Mouse (Mus musculus) embryo, embryonic 9.5 days (tissue): Measurements from ENCODE around the gene Olfr209.
A peak's percentile ranks its signal among the peaks of the same experiment; 100 is the strongest.
"Not testable (repeated sequence)": the region's sequence is repeated elsewhere in the genome, so short reads cannot be mapped to it uniquely, and the experiment has no call there.

ENCODE experiments used
- DNase-seq: peaks from one replicate; pipeline ENCODE4 v3.0.0-alpha.2; 2017; ENCODE audit errors: extremely low spot score

Gene Olfr209

DNA sequence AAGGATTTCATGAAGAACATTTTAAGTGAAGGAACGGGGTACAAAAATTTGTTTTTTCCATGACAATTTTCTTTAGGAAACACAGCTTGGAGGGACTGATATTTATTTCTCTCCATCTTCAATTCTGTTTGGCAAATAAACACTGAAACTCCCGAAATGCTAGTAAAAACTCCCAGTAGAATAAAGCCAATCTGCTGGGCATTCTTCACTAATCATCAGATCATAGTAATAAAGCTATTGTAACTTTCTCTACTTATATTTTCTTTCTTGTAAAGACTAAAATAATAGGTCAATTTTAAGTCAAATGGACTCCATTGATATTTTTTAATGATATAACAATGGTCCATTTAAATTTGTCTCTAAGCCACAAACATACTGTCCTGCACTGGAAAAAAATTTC is at the start of gene Olfr209:
Gene Olfr209 (minus strand): TSS at position 101 of the 400 bp plus-strand sequence.
- no peak for DNase-seq

DNA sequence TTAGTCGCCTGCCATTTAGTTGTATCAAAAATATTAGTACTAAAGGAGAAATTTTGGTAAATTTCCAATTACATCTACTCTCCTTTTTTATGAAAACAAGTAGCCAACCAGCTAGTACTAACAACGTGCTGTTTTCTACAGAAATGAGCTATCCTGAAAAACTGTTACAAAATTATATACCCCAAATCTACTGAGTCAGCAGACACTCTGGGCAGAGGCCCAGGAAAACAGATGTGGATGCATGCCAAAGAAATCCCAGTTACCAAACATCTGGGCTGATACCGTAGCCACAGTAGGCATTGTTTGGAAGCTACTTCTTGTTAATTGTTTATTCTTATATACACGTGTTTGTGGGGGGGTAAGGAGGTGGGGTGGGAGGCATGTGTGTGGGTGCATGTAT is 49.7 kb upstream of the Olfr209 start:
- DNase-seq, result no peak

DNA sequence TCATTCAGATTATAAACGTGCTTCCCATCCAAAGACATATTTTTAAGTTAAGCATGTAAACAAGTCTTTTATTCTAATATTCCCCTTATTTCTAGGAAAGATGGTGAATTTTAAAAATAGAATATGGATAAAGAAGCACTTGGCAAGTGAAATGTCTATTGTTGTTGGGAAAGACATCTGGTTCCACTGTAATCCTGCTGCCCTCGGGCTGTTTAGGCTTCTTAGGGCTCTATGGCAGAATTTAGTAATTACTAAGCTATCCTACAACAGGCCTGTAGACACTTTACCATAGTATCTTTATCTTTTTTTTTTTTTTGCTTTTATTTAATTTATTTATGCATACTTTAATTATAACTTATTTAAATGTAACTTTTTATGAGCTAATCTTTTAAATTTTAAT is 46.0 kb upstream of the Olfr209 start:
- DNase-seq, result no peak

DNA sequence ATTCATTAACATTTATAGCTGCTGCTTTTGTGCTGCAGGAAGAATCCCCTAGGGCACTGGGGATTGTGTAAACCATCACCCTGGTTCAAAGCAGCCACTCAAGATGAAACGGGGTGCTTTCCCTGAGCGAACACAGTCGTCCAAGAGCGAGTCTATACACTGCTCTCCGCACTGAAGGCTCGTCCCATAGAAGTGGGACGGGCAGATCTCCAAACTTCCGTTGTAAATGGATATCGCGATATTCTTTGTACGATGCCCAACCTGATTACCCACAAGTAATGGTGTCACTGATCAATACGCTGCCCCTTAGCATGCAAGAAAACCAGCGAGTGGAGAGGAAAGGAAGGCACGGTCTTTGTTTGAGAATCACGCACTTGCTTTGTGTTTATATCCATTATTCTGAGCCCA is 45.6 kb upstream of the Olfr209 start:
- no peak for DNase-seq

DNA sequence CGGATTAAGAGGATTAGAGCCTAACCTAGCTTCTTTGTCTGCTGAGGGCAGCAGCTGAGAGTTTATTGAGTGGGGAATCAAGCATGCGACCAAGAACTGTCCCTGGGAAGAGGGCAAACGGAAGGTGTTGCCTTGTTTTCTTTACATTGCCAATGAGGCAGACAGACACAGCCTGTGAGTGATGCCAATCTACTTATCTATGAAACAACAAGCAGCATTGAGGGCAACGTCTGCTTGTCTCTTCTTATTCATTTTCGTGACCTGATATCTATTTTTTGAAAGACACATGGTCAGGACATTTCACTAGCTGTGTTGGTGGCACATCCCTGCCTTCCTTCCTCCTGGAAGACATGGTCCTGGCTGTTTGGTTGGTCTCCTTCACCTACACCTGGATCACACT is 43.2 kb upstream of the Olfr209 start, which contains the start of gene Gabrr3:
Gene Gabrr3 (plus strand): TSS at position 301 of the 400 bp plus-strand sequence.
- no peak for DNase-seq

DNA sequence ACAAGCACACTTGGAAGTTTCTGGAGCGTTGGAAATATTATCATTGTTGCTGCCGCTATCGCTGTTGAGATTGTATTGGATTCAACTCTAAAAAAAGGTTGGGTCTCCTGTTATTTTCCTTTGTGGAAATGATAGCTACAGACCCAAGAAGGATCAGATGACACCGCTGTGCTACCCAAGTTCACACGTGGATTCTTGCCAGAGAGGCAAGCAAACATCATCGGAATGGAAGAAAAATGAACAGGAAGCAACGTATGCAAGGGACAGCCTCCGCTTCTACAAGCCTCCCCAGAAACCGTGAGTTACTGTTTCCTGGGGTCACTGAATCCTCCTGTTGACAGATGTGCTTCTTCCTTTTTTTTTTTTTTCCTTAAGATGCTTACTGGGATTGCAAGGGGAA is 41.0 kb upstream of the Olfr209 start:
- DNase-seq, result no peak

DNA sequence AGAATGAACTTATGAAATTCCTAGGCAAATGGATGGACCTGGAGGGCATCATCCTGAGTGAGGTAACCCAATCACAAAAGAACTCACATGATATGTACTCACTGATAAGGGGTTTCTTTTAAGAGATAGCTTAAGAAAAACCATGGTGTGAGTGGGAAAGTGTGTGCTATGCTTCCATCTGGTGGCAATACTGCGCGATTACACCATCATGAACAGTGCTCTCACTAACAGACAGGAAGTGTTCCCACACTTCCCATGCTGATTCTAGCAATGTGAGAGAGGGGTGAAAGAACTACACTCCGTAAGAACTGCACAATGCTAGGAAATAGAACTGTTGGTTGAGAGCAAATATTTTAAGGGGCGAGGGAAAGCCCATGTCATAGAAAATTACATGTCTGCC is 39.9 kb upstream of the Olfr209 start:
- peak; percentile 32 for DNase-seq

DNA sequence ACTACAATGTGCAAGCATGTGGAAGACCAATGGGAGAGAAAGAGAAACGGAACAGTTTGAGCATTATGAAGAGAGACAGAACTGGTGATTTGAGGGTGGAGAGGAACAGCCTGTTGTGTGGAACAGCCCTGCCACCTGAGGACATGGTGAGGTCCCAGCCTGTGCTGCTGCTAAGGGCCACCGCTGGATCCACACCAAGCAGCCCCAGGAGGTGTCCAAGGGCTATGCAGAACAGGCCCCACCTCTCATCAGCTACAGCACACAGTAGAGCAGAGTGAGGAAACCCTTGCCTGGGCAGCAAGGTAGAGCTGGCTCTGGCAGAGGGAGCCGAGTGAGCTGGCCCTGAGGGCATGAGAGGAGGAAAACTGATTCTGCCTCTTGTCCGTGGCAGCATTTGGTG is 38.2 kb upstream of the Olfr209 start:
- no peak for DNase-seq

DNA sequence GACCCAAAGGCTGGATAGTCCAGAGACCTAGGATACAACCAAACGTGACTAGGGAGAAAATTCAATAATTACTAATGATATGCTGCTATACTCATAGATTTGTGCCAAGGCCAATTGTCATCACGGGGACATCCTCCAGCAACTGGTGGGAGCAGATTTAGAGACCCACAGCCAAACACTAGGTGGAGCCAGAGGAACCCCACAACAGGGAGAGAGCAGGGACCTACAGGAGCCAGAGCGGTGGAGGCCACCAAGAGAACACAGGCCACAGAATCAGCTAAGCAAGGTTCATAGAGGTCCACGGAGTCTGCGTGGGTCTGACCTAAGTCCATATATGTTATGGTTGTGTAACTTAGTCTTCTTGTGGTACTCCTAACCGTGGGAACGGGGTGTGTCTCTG is 37.3 kb upstream of the Olfr209 start:
- no peak for DNase-seq

DNA sequence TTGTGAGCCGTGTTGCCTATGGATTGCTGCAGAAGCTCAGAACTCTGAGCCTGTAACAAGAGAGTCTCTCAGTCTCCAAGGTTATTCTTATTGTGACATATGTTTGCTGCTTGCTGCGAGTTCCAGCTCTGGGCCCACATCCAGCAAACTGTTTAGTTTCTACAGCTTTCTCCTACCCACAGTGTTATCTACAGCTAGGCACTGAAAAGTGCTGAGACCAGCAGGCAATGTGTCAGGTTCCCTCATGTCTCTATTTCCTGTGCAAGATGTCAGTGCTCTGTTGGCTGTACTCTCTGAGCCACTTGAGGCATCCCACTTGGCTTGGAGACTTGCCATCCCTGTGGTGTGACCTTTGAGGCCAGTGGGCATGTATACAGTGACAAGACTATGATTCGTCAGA is 29.5 kb upstream of the Olfr209 start:
- DNase-seq, result no peak

DNA sequence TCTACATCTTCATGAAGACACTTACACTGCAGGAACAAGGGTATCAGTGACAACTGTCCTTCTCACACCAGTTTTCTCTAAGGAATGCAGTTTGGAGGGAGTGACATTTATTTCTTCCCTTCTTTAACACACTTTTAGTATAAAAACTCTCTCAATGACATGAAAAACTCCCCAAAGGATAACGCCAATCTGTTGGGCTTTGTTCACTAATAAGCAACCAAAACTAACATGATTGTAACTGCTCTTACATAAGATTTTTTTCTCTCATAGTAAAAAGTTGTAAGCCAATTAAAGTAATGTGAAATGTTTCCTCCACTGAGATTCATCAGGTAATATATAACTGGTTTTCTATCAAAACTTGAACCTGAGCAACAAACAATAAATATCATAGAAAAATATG is 14.6 kb downstream of the Olfr209 start, which contains the start of gene Olfr206:
Gene Olfr206 (minus strand): TSS at position 101 of the 400 bp plus-strand sequence.
- DNase-seq, result no peak

DNA sequence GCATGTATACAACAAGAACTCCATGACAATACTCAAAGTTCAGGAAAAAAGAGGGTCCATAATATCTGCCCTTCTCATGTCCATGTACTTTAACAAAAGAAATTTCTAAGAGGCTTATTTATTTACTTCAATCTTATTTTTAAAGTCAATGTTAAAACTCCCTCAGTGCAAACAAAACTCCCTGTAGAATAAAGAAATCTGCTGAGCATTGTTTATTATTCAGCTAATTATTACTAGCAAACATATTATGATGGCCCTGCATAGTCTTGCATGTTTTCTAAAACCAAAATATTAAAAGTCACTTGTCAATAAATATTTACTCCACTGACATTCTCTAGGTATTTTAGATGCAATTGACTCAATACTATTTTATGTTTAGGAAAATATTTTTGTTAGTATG is 32.8 kb downstream of the Olfr209 start, which contains the start of gene Olfr205:
Gene Olfr205 (minus strand): TSS at position 101 of the 400 bp plus-strand sequence.
- no peak for DNase-seq

DNA sequence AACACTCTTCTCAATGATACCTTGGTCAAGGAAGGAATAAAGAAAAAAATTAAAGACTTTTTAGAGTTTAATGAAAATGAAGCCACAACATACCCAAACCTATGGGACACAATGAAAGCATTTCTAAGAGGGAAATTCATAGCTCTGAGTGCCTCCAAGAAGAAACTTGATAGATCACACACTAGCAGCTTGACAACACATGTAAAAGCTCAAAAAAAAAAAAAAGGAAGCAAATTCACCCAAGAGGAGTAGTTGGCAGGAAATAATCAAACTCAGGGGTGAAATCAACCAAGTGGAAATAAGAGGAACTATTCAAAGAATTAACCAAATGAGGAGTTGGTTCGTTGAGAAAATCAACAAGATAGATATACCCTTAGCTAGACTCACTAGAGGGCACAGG is 40.5 kb downstream of the Olfr209 start:
- not testable (repeated sequence) for DNase-seq

DNA sequence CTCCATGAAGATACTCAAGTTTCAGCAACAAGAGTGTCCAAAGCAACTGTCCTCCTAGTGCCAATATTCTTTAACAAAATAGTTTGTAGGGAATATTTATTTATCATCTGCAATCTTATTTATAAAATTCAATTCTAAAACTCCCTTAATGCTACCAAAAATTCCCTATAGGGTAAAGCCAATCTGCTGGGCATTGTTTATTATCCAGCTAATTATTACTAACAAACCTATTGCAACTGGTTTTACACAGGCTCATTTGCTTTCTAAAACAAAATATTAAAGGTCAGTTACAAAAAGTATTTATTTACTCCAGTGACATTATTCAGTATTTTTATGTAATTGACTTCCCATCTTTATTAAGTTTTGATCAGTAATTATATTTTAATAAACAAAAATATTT is 45.6 kb downstream of the Olfr209 start, which contains the start of gene Olfr204:
Gene Olfr204 (minus strand): TSS at position 101 of the 400 bp plus-strand sequence.
- DNase-seq, result no peak
